Mouse (Mus musculus) bone marrow macrophage, adult 2 months (primary cell): ENCODE results near the gene Gkap1.

Experiments used
- CTCF ChIP-seq: IDR thresholded peaks from 2 replicates; pipeline ENCODE4 v1.5.1; 2012; ENCODE audit warnings: low read depth, mild to moderate bottlenecking, low read length, moderate library complexity
- POLR2A ChIP-seq: IDR thresholded peaks from 2 replicates; pipeline ENCODE4 v1.6.1; 2012; ENCODE audit warnings: mild to moderate bottlenecking, low read depth, low read length, borderline replicate concordance

DNA sequence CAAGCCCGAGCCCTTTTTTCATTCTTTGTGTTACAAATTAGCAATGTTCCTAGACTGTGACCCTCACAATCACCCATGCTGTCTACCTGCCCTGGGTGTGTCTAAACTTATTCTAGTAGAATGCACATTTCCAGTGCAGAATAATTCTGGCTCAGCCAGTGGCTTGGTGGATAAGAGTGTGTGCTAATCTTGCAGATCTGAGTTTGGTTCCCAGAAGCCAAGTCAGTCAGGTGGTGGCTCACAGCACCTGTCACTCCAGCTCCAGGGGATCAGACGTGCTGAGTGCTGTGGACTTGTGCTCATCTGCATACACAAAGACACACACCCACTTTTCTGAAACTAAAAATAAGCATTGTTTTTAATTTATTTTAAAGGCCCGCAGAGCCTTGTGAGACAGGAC is 38.3 kb upstream of the Gkap1 start:
- no peak for TF ChIP-seq POLR2A
- no peak for TF ChIP-seq CTCF
